Comparison of ENCODE assay signal across 8 mouse cellular contexts in genomic region chr15:7877560-7878467, GRCm38 (mm10).
DNase-seq lines count a peak whose midpoint lies in the region; ATAC-seq and TF ChIP-seq lines count a peak whose summit lies in the region.

No protein-coding gene starts in this region.

- H3K36me3 ChIP-seq in hindbrain, postnatal 0 days (ENCODE audit: insufficient read depth, low read length), result no peaks in the 10 kb centered on the region
- 0 out of 2 replicates have a peak, but pooled peaks cover 2% of the 10 kb centered on the region for H3K36me3 ChIP-seq in midbrain, embryonic 16.5 days (ENCODE audit: control insufficient read depth, insufficient read depth, low read length)

- peak overlapping the region; percentile 30; the same call in 1 of the 2 replicates for H3K4me2 ChIP-seq in hindbrain, postnatal 0 days (ENCODE audit: low read depth, low read length)
- H3K4me2 ChIP-seq in midbrain, embryonic 16.5 days (ENCODE audit: low read length), result peak overlapping the region; percentile 18; the same call in 1 of the 2 replicates

- H3K27ac ChIP-seq in hindbrain, postnatal 0 days, result no peak overlapping the region
- no peak overlapping the region for H3K27ac ChIP-seq in midbrain, embryonic 16.5 days (ENCODE audit: low read length)

- H3K4me1 ChIP-seq in hindbrain, postnatal 0 days (ENCODE audit: insufficient read depth, low read length), result no peaks in the 10 kb centered on the region
- 0 out of 2 replicates have a peak, but pooled peaks cover 2% of the 10 kb centered on the region for H3K4me1 ChIP-seq in midbrain, embryonic 16.5 days (ENCODE audit: control insufficient read depth, insufficient read depth, low read length)

- H3K4me3 ChIP-seq in hindbrain, postnatal 0 days (ENCODE audit: low read length), result no peak overlapping the region; the same call in 1 of the 2 replicates
- no peak overlapping the region for H3K4me3 ChIP-seq in midbrain, embryonic 16.5 days (ENCODE audit: low read depth, low read length)

- peak; percentile 54; the same call in 1 of the 2 replicates for ATAC-seq in hindbrain, postnatal 0 days
- ATAC-seq in midbrain, embryonic 16.5 days, result no peak

- TF ChIP-seq CTCF in hindbrain, postnatal 0 days (IDR thresholded peaks at IDR 0.05; ENCODE audit: low read depth), result no peak

- H3K9me3 ChIP-seq in hindbrain, postnatal 0 days (ENCODE audit: low read length), result no peaks in the 10 kb centered on the region
- H3K9me3 ChIP-seq in midbrain, embryonic 16.5 days (replicated peaks; ENCODE audit: control insufficient read depth, low read length, poor library complexity, severe bottlenecking), result no peaks in the 10 kb centered on the region

- intact Hi-C loops in heart, postnatal 14 days (cut with DNase I), result no loop called here

- 32% methylated on average over 22 of the region's 22 CpGs for WGBS in hindbrain, postnatal 0 days
- WGBS in midbrain, embryonic 16.5 days, result 22% methylated on average over 22 of the region's 22 CpGs

- H3K27me3 ChIP-seq in hindbrain, postnatal 0 days (ENCODE audit: insufficient read depth, low read length), result no peaks in the 10 kb centered on the region
- no peaks in the 10 kb centered on the region for H3K27me3 ChIP-seq in midbrain, embryonic 16.5 days (ENCODE audit: control insufficient read depth, insufficient read depth, low read depth, low read length)

- peak; percentile 7 for DNase-seq in heart, adult 8-10 months (ENCODE audit: low spot score)
- no peak for DNase-seq in heart, postnatal 14 days
- peak; percentile 37 for DNase-seq in embryo, embryonic 10.5 days (ENCODE audit: low spot score)
- peak; percentile 50 for DNase-seq in hindbrain, postnatal 0 days (ENCODE audit: low spot score)
- no peak for DNase-seq in spleen, adult 12 weeks (ENCODE audit: low spot score)
- DNase-seq in gastrocnemius, adult 18-20 months (ENCODE audit: low spot score), result no peak
- no peak for DNase-seq in thymus, postnatal 14 days

- no peak overlapping the region for H3K9ac ChIP-seq in hindbrain, postnatal 0 days (replicated peaks; ENCODE audit: low read length)
- no peak overlapping the region for H3K9ac ChIP-seq in midbrain, embryonic 16.5 days (ENCODE audit: low read depth, low read length)

Comparison
In these comparisons a context has a peak if more than half of its experiments do, and no peak if none do; other contexts are left out.
1. DNase-seq: peak in heart, adult 8-10 months (single experiment), embryo, embryonic 10.5 days (single experiment) and hindbrain, postnatal 0 days (single experiment); none in heart, postnatal 14 days (0 of 2), spleen, adult 12 weeks (single experiment), gastrocnemius, adult 18-20 months (single experiment) and thymus, postnatal 14 days (single experiment).